Mouse (Mus musculus) neural tube, embryonic 14.5 days (tissue): ENCODE measurements around the gene Alpl. TPM values are rescaled to one million over a fixed set of nuclear protein-coding genes. Genes with fewer than 3 reads are reported as not detected.

Experiments
- ATAC-seq: fragments of 200-750 bp; cut with Nextera tagmentation; 2 replicates; pipeline ENCODE4 v1.8.0; 2017; ENCODE audit warnings: low read depth, mild to moderate bottlenecking, moderate TSS enrichment, moderate library complexity
- H3K27ac ChIP-seq: fragments of 300-500 bp; sonication (generic); 2 replicates; pipeline ENCODE4 v1.5.1; 2014; ENCODE audit warnings: low read depth, mild to moderate bottlenecking, control low read depth, low read length, moderate library complexity, mixed read lengths
- H3K27me3 ChIP-seq: fragments of 300-500 bp; sonication (generic); 2 replicates; pipeline ENCODE4 v1.6.1; 2014; ENCODE audit warnings: low read length; ENCODE audit not compliant: control insufficient read depth, insufficient read depth
- H3K36me3 ChIP-seq: fragments of 300-500 bp; sonication (generic); 2 replicates; pipeline ENCODE4 v1.6.1; 2014; ENCODE audit warnings: low read length, mixed read lengths; ENCODE audit not compliant: control insufficient read depth, insufficient read depth
- H3K4me1 ChIP-seq: fragments of 300-500 bp; sonication (generic); 2 replicates; pipeline ENCODE4 v1.6.1; 2014; ENCODE audit warnings: low read length; ENCODE audit not compliant: control insufficient read depth, insufficient read depth
- H3K4me2 ChIP-seq: fragments of 300-500 bp; sonication (generic); 2 replicates; pipeline ENCODE4 v1.6.1; 2014; ENCODE audit warnings: mild to moderate bottlenecking, low read depth, low read length, control low read depth
- H3K4me3 ChIP-seq: fragments of 300-500 bp; sonication (generic); 2 replicates; pipeline ENCODE4 v1.5.1; 2014; ENCODE audit warnings: low read depth, low read length, control low read depth, mixed read lengths
- H3K9ac ChIP-seq: fragments of 300-500 bp; sonication (generic); replicated peaks from 2 replicates; pipeline ENCODE4 v1.6.1; 2014; ENCODE audit warnings: low read depth, mild to moderate bottlenecking, control low read depth, low read length, mixed read lengths
- H3K9me3 ChIP-seq: fragments of 300-500 bp; sonication (generic); 2 replicates; pipeline ENCODE4 v1.6.1; 2016; ENCODE audit warnings: low read length; ENCODE audit not compliant: control insufficient read depth
- WGBS: fragments of 180-500 bp; shearing (Covaris S2); extraction: QIAGEN DNeasy Blood & Tissue Kit; methylation state at CpG from one replicate; pipeline ENCODE4 v1.1.7; 2014; 5-methylcytosine and 5-hydroxymethylcytosine counted together
- polyA plus RNA-seq: library from polyadenylated mRNA; unstranded; fragments of >200 nt; fragmentation: Nextera tagmentation; extraction: Ambion mirVana; gene quantifications from 2 replicates; pipeline ENCODE4 v1.2.1, GENCODE M21; 2014

Gene Alpl
- polyA plus RNA-seq, 1 experiment from 2014 or later = 8.5 TPM

GRCm38 (mm10) chr4:137824881-137825280 is 28.7 kb upstream of the Alpl start:
- Histone ChIP-seq H3K27ac (no peak overlapping the region), H3K4me1 (no peaks in the 10 kb centered on the region), H3K27me3 (no peaks in the 10 kb centered on the region), H3K9me3 (no peaks in the 10 kb centered on the region), H3K9ac (no peak overlapping the region), H3K36me3 (no peaks in the 10 kb centered on the region), H3K4me2 (no peak overlapping the region), H3K4me3 (no peak overlapping the region)
- 86% methylated on average over 2 of the region's 2 CpGs for WGBS
- no peak for ATAC-seq

GRCm38 (mm10) chr4:137823542-137823941 is 27.4 kb upstream of the Alpl start:
- no peaks in the 10 kb centered on the region for H3K27me3 ChIP-seq
- no peaks in the 10 kb centered on the region for H3K9me3 ChIP-seq
- H3K4me2 ChIP-seq = no peak overlapping the region
- H3K4me1 ChIP-seq = no peaks in the 10 kb centered on the region
- H3K9ac ChIP-seq = no peak overlapping the region
- H3K4me3 ChIP-seq = no peak overlapping the region
- no peaks in the 10 kb centered on the region for H3K36me3 ChIP-seq
- ATAC-seq = no peak
- WGBS = 89% methylated on average over 3 of the region's 3 CpGs
- H3K27ac ChIP-seq = no peak overlapping the region

GRCm38 (mm10) chr4:137822537-137822936 is 26.4 kb upstream of the Alpl start:
- no peaks in the 10 kb centered on the region for H3K4me1 ChIP-seq
- H3K4me3 ChIP-seq = no peak overlapping the region
- H3K27me3 ChIP-seq = no peaks in the 10 kb centered on the region
- H3K4me2 ChIP-seq = no peak overlapping the region
- 84% methylated on average over 5 of the region's 5 CpGs for WGBS
- H3K9me3 ChIP-seq = no peaks in the 10 kb centered on the region
- H3K36me3 ChIP-seq = no peaks in the 10 kb centered on the region
- no peak overlapping the region for H3K27ac ChIP-seq
- ATAC-seq = no peak
- H3K9ac ChIP-seq = no peak overlapping the region

GRCm38 (mm10) chr4:137820721-137821120 is 24.5 kb upstream of the Alpl start:
- no peak overlapping the region for H3K4me3 ChIP-seq
- no peak for ATAC-seq
- no peaks in the 10 kb centered on the region for H3K36me3 ChIP-seq
- H3K27ac ChIP-seq = no peak overlapping the region
- no peak overlapping the region for H3K4me2 ChIP-seq
- no peak overlapping the region for H3K9ac ChIP-seq
- H3K27me3 ChIP-seq = no peaks in the 10 kb centered on the region
- H3K9me3 ChIP-seq = no peaks in the 10 kb centered on the region
- WGBS = 65% methylated on average over 3 of the region's 3 CpGs
- no peaks in the 10 kb centered on the region for H3K4me1 ChIP-seq

GRCm38 (mm10) chr4:137819487-137819886 is 23.3 kb upstream of the Alpl start:
- Histone ChIP-seq H3K27ac (no peak overlapping the region), H3K4me1 (no peaks in the 10 kb centered on the region), H3K4me2 (no peak overlapping the region), H3K36me3 (no peaks in the 10 kb centered on the region), H3K9me3 (no peaks in the 10 kb centered on the region), H3K27me3 (no peaks in the 10 kb centered on the region), H3K9ac (no peak overlapping the region), H3K4me3 (no peak overlapping the region)
- peak; percentile 4; the same call in 1 of the 2 replicates for ATAC-seq
- 38% methylated on average over 2 of the region's 2 CpGs for WGBS

- ATAC-seq = no peak
- H3K4me3 ChIP-seq = no peak overlapping the region
- no peaks in the 10 kb centered on the region for H3K4me1 ChIP-seq
- H3K27ac ChIP-seq = no peak overlapping the region
- H3K9me3 ChIP-seq = no peaks in the 10 kb centered on the region
- 92% methylated on average over 3 of the region's 3 CpGs for WGBS
- H3K9ac ChIP-seq = no peak overlapping the region
- H3K36me3 ChIP-seq = no peaks in the 10 kb centered on the region
- H3K27me3 ChIP-seq = no peaks in the 10 kb centered on the region
- H3K4me2 ChIP-seq = no peak overlapping the region
Measured at GRCm38 (mm10) chr4:137818341-137818740, 22.2 kb upstream of the Alpl start.

- no peak overlapping the region for H3K27ac ChIP-seq
- ATAC-seq = no peak
- H3K9me3 ChIP-seq = no peaks in the 10 kb centered on the region
- H3K27me3 ChIP-seq = no peaks in the 10 kb centered on the region
- H3K36me3 ChIP-seq = no peaks in the 10 kb centered on the region
- no peak overlapping the region for H3K9ac ChIP-seq
- WGBS = 79% methylated on average over 7 of the region's 7 CpGs
- H3K4me3 ChIP-seq = no peak overlapping the region
- H3K4me1 ChIP-seq = no peaks in the 10 kb centered on the region
- no peak overlapping the region for H3K4me2 ChIP-seq
Measured at GRCm38 (mm10) chr4:137816216-137816615, 20.0 kb upstream of the Alpl start.

GRCm38 (mm10) chr4:137815473-137815872 is 19.3 kb upstream of the Alpl start:
- H3K4me1 ChIP-seq = no peaks in the 10 kb centered on the region
- 76% methylated on average over 3 of the region's 3 CpGs for WGBS

GRCm38 (mm10) chr4:137814140-137814539 is 18.0 kb upstream of the Alpl start:
- Histone ChIP-seq H3K4me2 (no peak overlapping the region), H3K4me1 (no peaks in the 10 kb centered on the region), H3K4me3 (no peak overlapping the region), H3K27ac (no peak overlapping the region), H3K27me3 (no peaks in the 10 kb centered on the region), H3K9me3 (no peaks in the 10 kb centered on the region), H3K36me3 (no peaks in the 10 kb centered on the region), H3K9ac (no peak overlapping the region)
- WGBS = 67% methylated on average over 7 of the region's 7 CpGs
- ATAC-seq = no peak

More at GRCm38 (mm10) chr4:137815473-137815872, 19.3 kb upstream of the Alpl start:
- Histone ChIP-seq H3K9me3 (no peaks in the 10 kb centered on the region), H3K9ac (no peak overlapping the region), H3K4me3 (no peak overlapping the region), H3K27me3 (no peaks in the 10 kb centered on the region), H3K27ac (no peak overlapping the region), H3K36me3 (no peaks in the 10 kb centered on the region), H3K4me2 (no peak overlapping the region)
- no peak for ATAC-seq
